Mouse (Mus musculus): ENCODE results near the gene Cep112. TPM values are rescaled to one million over a fixed set of nuclear protein-coding genes. Genes with fewer than 3 reads are reported as not detected.

Cep112 gene
- polyA plus RNA-seq, 1 experiment from 2014 or later = 12.2 TPM

DNA sequence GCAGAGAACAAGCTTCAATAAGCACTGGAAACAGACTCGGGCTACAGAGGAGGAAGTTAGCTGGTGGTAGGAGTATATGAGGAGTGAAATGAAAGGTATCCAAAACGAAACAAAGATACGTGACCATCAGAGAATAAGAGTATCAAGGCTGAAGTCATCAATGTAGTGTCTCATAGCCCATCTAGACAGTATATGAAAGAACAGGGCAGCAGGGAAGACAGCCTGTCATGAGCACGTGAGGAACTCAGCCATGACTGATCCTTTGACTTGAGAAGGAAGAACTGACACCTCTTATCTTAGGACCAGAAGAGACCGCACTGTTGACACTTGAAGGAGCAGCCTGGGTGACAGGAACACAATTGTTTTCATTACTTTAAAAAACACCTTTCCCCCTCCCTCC, 373.4 kb downstream of the Cep112 start:
- 78% methylated on average over 5 of the region's 5 CpGs for WGBS
- no peaks in the 10 kb centered on the region for H3K36me3 ChIP-seq (replicated peaks; ENCODE audit: control insufficient read depth, insufficient read depth, low read depth, low read length)
- no peak overlapping the region for H3K9ac ChIP-seq (replicated peaks; ENCODE audit: low read length)
- H3K27me3 ChIP-seq (ENCODE audit: control insufficient read depth, insufficient read depth, low read length) = no peaks in the 10 kb centered on the region
- DNase-seq (ENCODE audit: low spot score) (no peak), ATAC-seq (replicated peaks; ENCODE audit: insufficient number of reproducible peaks, low FRiP score, low TSS enrichment, low read depth) (no peak)
- H3K4me1 ChIP-seq (ENCODE audit: control insufficient read depth, insufficient read depth, low read length) = no peaks in the 10 kb centered on the region
- no peak overlapping the region for H3K27ac ChIP-seq (replicated peaks; ENCODE audit: low read depth, low read length)
- H3K9me3 ChIP-seq (replicated peaks; ENCODE audit: control insufficient read depth, low read length) = no peaks in the 10 kb centered on the region
- H3K4me2 ChIP-seq (ENCODE audit: low read depth, low read length) = no peak overlapping the region
- no peak overlapping the region for H3K4me3 ChIP-seq (ENCODE audit: low read depth, low read length)

DNA sequence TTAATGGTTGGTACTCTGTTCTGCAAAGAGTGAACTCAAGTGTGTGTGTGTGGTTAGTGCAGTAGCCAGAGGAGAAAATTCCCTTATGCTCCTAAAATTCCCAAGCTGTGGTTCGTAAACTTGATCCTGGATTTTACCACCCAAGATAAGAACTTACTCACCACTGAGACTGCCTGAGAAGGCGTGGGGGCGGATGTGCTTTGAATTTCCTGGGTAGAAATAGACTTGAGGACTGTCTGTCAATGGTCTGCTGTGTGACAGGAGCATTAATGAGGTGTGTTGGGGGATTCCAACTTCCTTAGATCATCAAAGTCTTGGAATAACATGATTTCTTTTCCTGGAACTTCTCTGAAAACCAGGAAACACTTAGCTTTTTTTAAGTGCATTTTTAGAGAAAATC, 374.7 kb downstream of the Cep112 start:
- DNase-seq (ENCODE audit: low spot score) = no peak
- Histone ChIP-seq H3K27ac (replicated peaks; ENCODE audit: low read depth, low read length) (no peak overlapping the region), H3K9ac (replicated peaks; ENCODE audit: low read length) (no peak overlapping the region), H3K27me3 (ENCODE audit: control insufficient read depth, insufficient read depth, low read length) (no peaks in the 10 kb centered on the region), H3K4me2 (ENCODE audit: low read depth, low read length) (no peak overlapping the region), H3K9me3 (replicated peaks; ENCODE audit: control insufficient read depth, low read length) (no peaks in the 10 kb centered on the region), H3K36me3 (replicated peaks; ENCODE audit: control insufficient read depth, insufficient read depth, low read depth, low read length) (no peaks in the 10 kb centered on the region), H3K4me3 (ENCODE audit: low read depth, low read length) (no peak overlapping the region), H3K4me1 (ENCODE audit: control insufficient read depth, insufficient read depth, low read length) (no peaks in the 10 kb centered on the region)
- WGBS = 78% methylated on average over 3 of the region's 3 CpGs
- no peak for ATAC-seq (replicated peaks; ENCODE audit: insufficient number of reproducible peaks, low FRiP score, low TSS enrichment, low read depth)

- WGBS = 76% methylated on average over 3 of the region's 3 CpGs
- ATAC-seq (replicated peaks; ENCODE audit: insufficient number of reproducible peaks, low FRiP score, low TSS enrichment, low read depth) = no peak
- DNase-seq (ENCODE audit: low spot score) = no peak
- H3K4me1 ChIP-seq (ENCODE audit: control insufficient read depth, insufficient read depth, low read length) = no peaks in the 10 kb centered on the region
- H3K9me3 ChIP-seq (replicated peaks; ENCODE audit: control insufficient read depth, low read length) = no peaks in the 10 kb centered on the region
- no peaks in the 10 kb centered on the region for H3K27me3 ChIP-seq (ENCODE audit: control insufficient read depth, insufficient read depth, low read length)
- no peak overlapping the region for H3K9ac ChIP-seq (replicated peaks; ENCODE audit: low read length)
- H3K36me3 ChIP-seq (replicated peaks; ENCODE audit: control insufficient read depth, insufficient read depth, low read depth, low read length) = no peaks in the 10 kb centered on the region
- H3K4me3 ChIP-seq (ENCODE audit: low read depth, low read length) = no peak overlapping the region
- H3K4me2 ChIP-seq (ENCODE audit: low read depth, low read length) = no peak overlapping the region
- no peak overlapping the region for H3K27ac ChIP-seq (replicated peaks; ENCODE audit: low read depth, low read length)
Measured at GRCm38 (mm10) chr11:108804030-108804429, 379.0 kb downstream of the Cep112 start.

DNA sequence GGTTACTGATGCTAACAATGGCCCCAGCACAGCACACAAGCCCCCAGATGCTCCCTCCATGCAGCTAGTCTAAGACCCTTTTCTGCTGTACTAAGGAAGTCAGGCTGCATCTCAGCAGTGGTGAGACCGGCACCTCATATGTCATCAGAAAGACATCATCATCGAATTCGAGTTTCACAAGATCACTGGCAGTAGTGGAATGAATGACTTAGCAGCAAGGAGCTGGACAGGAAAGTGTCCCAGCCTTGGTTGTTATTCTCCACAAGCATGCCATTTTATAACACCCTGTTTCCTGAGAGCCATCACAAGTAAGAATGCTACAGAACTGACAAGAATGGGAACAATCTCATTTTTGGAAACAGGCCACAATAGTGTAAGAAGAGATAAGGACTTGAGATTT, 381.0 kb downstream of the Cep112 start:
- Histone ChIP-seq H3K4me2 (ENCODE audit: low read depth, low read length) (no peak overlapping the region), H3K36me3 (replicated peaks; ENCODE audit: control insufficient read depth, insufficient read depth, low read depth, low read length) (no peaks in the 10 kb centered on the region), H3K9me3 (replicated peaks; ENCODE audit: control insufficient read depth, low read length) (no peaks in the 10 kb centered on the region), H3K9ac (replicated peaks; ENCODE audit: low read length) (no peak overlapping the region), H3K4me3 (ENCODE audit: low read depth, low read length) (no peak overlapping the region), H3K27ac (replicated peaks; ENCODE audit: low read depth, low read length) (no peak overlapping the region), H3K4me1 (ENCODE audit: control insufficient read depth, insufficient read depth, low read length) (no peaks in the 10 kb centered on the region), H3K27me3 (ENCODE audit: control insufficient read depth, insufficient read depth, low read length) (no peaks in the 10 kb centered on the region)
- WGBS = 89% methylated on average over 3 of the region's 3 CpGs
- ATAC-seq (replicated peaks; ENCODE audit: insufficient number of reproducible peaks, low FRiP score, low TSS enrichment, low read depth) = no peak
- DNase-seq (ENCODE audit: low spot score) = no peak

- Histone ChIP-seq H3K4me3 (ENCODE audit: low read depth, low read length) (no peak overlapping the region), H3K36me3 (replicated peaks; ENCODE audit: control insufficient read depth, insufficient read depth, low read depth, low read length) (no peaks in the 10 kb centered on the region), H3K4me2 (ENCODE audit: low read depth, low read length) (no peak overlapping the region), H3K9ac (replicated peaks; ENCODE audit: low read length) (no peak overlapping the region), H3K27me3 (ENCODE audit: control insufficient read depth, insufficient read depth, low read length) (no peaks in the 10 kb centered on the region), H3K9me3 (replicated peaks; ENCODE audit: control insufficient read depth, low read length) (no peaks in the 10 kb centered on the region), H3K4me1 (ENCODE audit: control insufficient read depth, insufficient read depth, low read length) (no peaks in the 10 kb centered on the region), H3K27ac (replicated peaks; ENCODE audit: low read depth, low read length) (no peak overlapping the region)
- ATAC-seq (replicated peaks; ENCODE audit: insufficient number of reproducible peaks, low FRiP score, low TSS enrichment, low read depth) (no peak), DNase-seq (ENCODE audit: low spot score) (no peak)
- 89% methylated on average over 3 of the region's 3 CpGs for WGBS
Measured at GRCm38 (mm10) chr11:108809626-108810025, 384.6 kb downstream of the Cep112 start.

DNA sequence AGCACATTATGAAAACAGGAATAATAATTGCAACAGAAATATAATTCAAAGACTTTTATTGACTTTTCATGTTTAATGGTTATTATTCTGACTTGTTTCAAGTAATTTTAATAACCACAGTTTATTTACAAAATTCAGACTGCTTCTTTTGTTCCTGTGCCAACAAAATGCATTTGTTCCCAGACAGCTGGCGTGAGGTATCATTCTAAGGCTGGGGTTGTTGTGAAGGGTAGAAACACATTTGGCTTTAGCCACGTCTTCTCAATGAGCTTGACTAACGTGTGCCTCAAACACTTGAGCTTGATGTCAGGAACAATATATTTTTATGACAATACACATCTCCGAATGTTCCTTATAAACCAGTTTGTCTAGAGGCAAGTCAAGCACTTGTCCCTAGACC, 396.8 kb downstream of the Cep112 start:
- DNase-seq (ENCODE audit: low spot score) (no peak), ATAC-seq (replicated peaks; ENCODE audit: insufficient number of reproducible peaks, low FRiP score, low TSS enrichment, low read depth) (no peak)
- Histone ChIP-seq H3K27me3 (ENCODE audit: control insufficient read depth, insufficient read depth, low read length) (no peaks in the 10 kb centered on the region), H3K27ac (replicated peaks; ENCODE audit: low read depth, low read length) (no peak overlapping the region), H3K9me3 (replicated peaks; ENCODE audit: control insufficient read depth, low read length) (no peaks in the 10 kb centered on the region; the same call in 1 of the 2 replicates), H3K4me2 (ENCODE audit: low read depth, low read length) (no peak overlapping the region), H3K4me3 (ENCODE audit: low read depth, low read length) (no peak overlapping the region), H3K9ac (replicated peaks; ENCODE audit: low read length) (no peak overlapping the region), H3K36me3 (replicated peaks; ENCODE audit: control insufficient read depth, insufficient read depth, low read depth, low read length) (no peaks in the 10 kb centered on the region), H3K4me1 (ENCODE audit: control insufficient read depth, insufficient read depth, low read length) (no peaks in the 10 kb centered on the region)
- 75% methylated on average over 4 of the region's 4 CpGs for WGBS

DNA sequence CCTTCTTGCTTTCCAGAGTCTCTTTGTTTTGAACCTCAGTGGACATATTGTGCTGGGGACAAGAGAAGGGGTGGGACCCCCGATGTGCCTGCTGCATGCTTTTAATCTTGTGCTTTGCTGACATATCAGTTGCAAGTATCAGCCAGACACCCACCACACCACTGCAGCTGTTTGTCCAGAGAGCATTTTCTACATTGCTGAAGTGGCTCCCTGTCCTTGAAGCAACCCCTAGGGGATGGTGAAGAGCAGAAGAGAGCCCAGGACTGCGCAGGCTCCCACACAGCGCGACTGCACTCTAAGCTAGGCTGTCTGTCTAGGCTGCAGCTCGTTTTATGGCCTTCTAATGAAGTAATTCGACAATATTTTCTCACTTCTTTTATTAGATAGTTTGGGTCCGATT, 397.3 kb downstream of the Cep112 start:
- ATAC-seq (replicated peaks; ENCODE audit: insufficient number of reproducible peaks, low FRiP score, low TSS enrichment, low read depth) = no peak
- DNase-seq (ENCODE audit: low spot score) = no peak
- H3K4me2 ChIP-seq (ENCODE audit: low read depth, low read length) = no peak overlapping the region
- WGBS = 65% methylated on average over 7 of the region's 7 CpGs
- H3K27ac ChIP-seq (replicated peaks; ENCODE audit: low read depth, low read length) = no peak overlapping the region
- H3K4me3 ChIP-seq (ENCODE audit: low read depth, low read length) = no peak overlapping the region
- H3K9me3 ChIP-seq (replicated peaks; ENCODE audit: control insufficient read depth, low read length) = no peaks in the 10 kb centered on the region; the same call in 1 of the 2 replicates
- H3K36me3 ChIP-seq (replicated peaks; ENCODE audit: control insufficient read depth, insufficient read depth, low read depth, low read length) = no peaks in the 10 kb centered on the region
- no peaks in the 10 kb centered on the region for H3K4me1 ChIP-seq (ENCODE audit: control insufficient read depth, insufficient read depth, low read length)
- no peaks in the 10 kb centered on the region for H3K27me3 ChIP-seq (ENCODE audit: control insufficient read depth, insufficient read depth, low read length)
- no peak overlapping the region for H3K9ac ChIP-seq (replicated peaks; ENCODE audit: low read length)

DNA sequence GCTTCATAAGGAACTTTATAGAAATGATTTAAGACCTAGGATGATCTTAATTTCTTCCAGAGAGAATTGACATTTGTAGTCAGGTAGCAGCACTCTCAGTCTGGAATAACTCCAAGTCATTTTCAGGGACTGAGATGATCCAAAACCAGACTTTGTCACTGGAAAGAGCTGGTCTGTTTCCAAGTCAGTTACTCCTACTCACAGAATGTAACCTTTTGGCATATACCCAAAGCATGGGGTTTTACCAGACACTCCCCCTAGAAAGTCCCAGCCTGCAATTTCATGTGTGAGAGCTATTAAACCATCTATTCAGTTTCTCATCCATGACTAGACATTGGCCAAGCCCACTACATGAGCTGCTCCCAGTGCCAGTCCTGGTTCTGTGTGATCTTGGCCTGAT, 402.3 kb downstream of the Cep112 start:
- Histone ChIP-seq H3K27ac (replicated peaks; ENCODE audit: low read depth, low read length) (no peak overlapping the region), H3K36me3 (replicated peaks; ENCODE audit: control insufficient read depth, insufficient read depth, low read depth, low read length) (no peaks in the 10 kb centered on the region), H3K4me2 (ENCODE audit: low read depth, low read length) (no peak overlapping the region), H3K4me3 (ENCODE audit: low read depth, low read length) (no peak overlapping the region), H3K4me1 (ENCODE audit: control insufficient read depth, insufficient read depth, low read length) (no peaks in the 10 kb centered on the region), H3K9me3 (replicated peaks; ENCODE audit: control insufficient read depth, low read length) (no peaks in the 10 kb centered on the region; the same call in 1 of the 2 replicates), H3K9ac (replicated peaks; ENCODE audit: low read length) (no peak overlapping the region), H3K27me3 (ENCODE audit: control insufficient read depth, insufficient read depth, low read length) (no peaks in the 10 kb centered on the region)
- ATAC-seq (replicated peaks; ENCODE audit: insufficient number of reproducible peaks, low FRiP score, low TSS enrichment, low read depth) = no peak
- DNase-seq (ENCODE audit: low spot score) = no peak
